Mouse (Mus musculus) thymus, adult 2 months (tissue): ENCODE data around the gene Fam207a. TPM values are rescaled to one million over a fixed set of nuclear protein-coding genes. Genes with fewer than 3 reads are reported as not detected.

Source experiments
- DNase-seq: peaks from one replicate; pipeline ENCODE4 v3.0.0; 2021
- H3K27ac ChIP-seq: fragments of 200-500 bp; 2 replicates; pipeline ENCODE4 v1.5.1; 2012; ENCODE audit warnings: low read length, control low read depth; ENCODE audit not compliant: control insufficient read depth, insufficient read depth
- H3K27me3 ChIP-seq: fragments of 200-500 bp; 2 replicates; pipeline ENCODE4 v1.6.1; 2012; ENCODE audit warnings: mild to moderate bottlenecking, low read length, moderate library complexity, mixed read lengths; ENCODE audit not compliant: control insufficient read depth, insufficient read depth
- H3K36me3 ChIP-seq: fragments of 200-500 bp; 2 replicates; pipeline ENCODE4 v1.6.1; 2012; ENCODE audit warnings: mild to moderate bottlenecking, low read length, moderate library complexity; ENCODE audit not compliant: control insufficient read depth, insufficient read depth
- H3K4me1 ChIP-seq: fragments of 200-500 bp; replicated peaks from 2 replicates; pipeline ENCODE4 v1.6.1; 2012; ENCODE audit warnings: low read length; ENCODE audit not compliant: control insufficient read depth, insufficient read depth
- H3K4me3 ChIP-seq: fragments of 200-500 bp; 2 replicates; pipeline ENCODE4 v1.5.1; 2012; ENCODE audit warnings: mild to moderate bottlenecking, low read length, control low read depth, moderate library complexity; ENCODE audit not compliant: control insufficient read depth, insufficient read depth
- CTCF ChIP-seq: fragments of 200-500 bp; IDR thresholded peaks from 2 replicates; pipeline ENCODE4 v1.5.1; 2012; ENCODE audit warnings: mild to moderate bottlenecking, control low read depth, low read length, moderate library complexity, borderline replicate concordance; ENCODE audit not compliant: control insufficient read depth, poor library complexity, insufficient read depth; ENCODE audit errors: extremely low read depth
- POLR2A ChIP-seq: fragments of 200-500 bp; IDR thresholded peaks from 2 replicates; pipeline ENCODE4 v1.6.1; 2012; ENCODE audit warnings: mild to moderate bottlenecking, low read length, control low read depth, moderate library complexity; ENCODE audit not compliant: control insufficient read depth, poor library complexity, insufficient read depth; ENCODE audit errors: extremely low read depth
- WGBS: fragments of 180-500 bp; shearing (Covaris S2); methylation state at CpG from one replicate; pipeline ENCODE4 v1.1.7; 2018; 5-methylcytosine and 5-hydroxymethylcytosine counted together
- polyA plus RNA-seq: library from polyadenylated mRNA; depleted of rRNA; stranded (reverse); fragments of >200 nt; gene quantifications from 2 replicates; pipeline ENCODE4 v1.2.3, GENCODE M21; 2012

The Fam207a gene
- polyA plus RNA-seq, 1 experiment: 52.4 TPM

DNA sequence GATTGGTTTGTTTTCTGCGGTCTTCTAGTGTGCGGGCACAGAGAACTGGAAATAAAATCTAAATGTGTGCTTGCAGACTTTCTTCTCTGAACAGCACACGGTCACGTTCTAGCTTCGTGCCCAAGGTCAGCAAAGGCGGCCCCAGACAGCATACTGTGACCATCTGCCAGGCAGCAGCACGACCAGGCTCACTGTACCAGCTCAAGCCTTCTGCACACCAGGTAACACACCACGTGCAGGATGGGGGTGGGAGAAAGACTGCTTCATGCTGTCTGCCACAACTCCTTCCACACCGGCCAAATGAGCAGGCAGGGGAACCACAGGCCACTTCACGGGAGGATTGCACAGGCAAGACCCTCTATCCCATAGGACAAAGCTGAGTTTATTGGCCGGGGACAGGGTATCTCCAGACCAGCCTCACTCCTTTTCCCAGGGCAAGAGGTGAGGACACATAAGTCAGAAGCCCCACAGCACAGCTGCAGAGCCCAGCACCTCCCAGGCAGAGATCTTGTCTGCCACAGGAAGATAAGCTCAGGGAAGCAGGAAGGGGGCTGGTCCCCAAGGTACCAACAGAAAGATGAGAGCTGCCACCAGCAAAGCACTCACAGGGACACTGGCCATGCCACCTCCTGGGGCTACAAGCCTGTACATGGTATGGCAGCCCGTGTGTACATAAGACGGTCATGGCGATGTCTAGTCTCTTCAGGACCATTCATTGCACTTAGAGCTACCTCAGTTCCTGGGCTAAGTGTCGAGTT, 5.2 kb downstream of the Fam207a start:
- H3K27me3 ChIP-seq: no peaks in the 10 kb centered on the region
- H3K4me1 ChIP-seq: peaks cover 12% of the 10 kb centered on the region
- no peak overlapping the region for H3K27ac ChIP-seq
- DNase-seq: no peak
- TF ChIP-seq CTCF (no peak), POLR2A (no peak)
- no peak overlapping the region for H3K4me3 ChIP-seq
- H3K36me3 ChIP-seq: peaks cover 10% of the 10 kb centered on the region
- 90% methylated on average over 15 of the region's 15 CpGs for WGBS

DNA sequence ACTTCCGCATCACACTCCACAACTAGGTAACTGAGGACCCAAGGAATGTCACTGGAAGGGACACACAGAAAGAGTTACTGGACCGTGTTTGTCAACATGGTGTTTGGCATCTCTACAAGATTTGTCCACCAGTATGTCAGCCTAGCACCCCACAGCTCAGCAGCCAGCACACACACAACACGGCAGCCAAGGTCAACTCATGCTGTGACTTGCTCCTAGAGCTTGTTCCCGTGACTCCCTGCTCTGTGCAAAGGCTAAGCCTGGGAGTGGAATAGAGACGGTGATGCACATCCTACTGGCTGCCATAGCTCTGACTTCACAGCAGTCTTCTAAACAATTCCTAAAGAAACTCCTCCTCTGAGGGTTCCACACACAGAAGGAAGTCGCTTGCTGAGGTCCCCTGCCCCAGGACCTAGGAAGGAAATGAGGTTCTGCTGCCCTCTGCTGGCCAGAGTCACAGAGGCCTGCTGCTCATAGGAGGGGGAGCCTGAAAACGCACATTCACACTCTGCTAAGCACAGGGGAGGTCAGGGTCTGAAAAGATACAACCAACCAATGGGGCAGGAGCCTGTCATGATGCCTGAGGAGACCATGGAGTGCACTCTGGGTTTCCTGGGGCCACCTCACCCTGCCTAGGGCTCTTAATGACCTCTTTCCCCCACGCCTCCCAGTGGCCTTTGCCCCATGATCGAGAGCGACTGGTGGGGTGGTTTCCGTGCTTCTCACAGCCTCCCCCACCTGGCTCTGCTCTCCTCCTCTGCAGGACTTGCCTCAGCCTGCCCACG, 6.0 kb downstream of the Fam207a start:
- no peak for TF ChIP-seq POLR2A
- peak; percentile 91 for TF ChIP-seq CTCF
- Histone ChIP-seq H3K27ac (no peak overlapping the region), H3K27me3 (no peaks in the 10 kb centered on the region), H3K4me3 (no peak overlapping the region), H3K4me1 (peaks cover 6% of the 10 kb centered on the region; the same call in 1 of the 2 replicates), H3K36me3 (peaks cover 10% of the 10 kb centered on the region)
- 77% methylated on average over 12 of the region's 12 CpGs for WGBS
- DNase-seq: peak; percentile 85

DNA sequence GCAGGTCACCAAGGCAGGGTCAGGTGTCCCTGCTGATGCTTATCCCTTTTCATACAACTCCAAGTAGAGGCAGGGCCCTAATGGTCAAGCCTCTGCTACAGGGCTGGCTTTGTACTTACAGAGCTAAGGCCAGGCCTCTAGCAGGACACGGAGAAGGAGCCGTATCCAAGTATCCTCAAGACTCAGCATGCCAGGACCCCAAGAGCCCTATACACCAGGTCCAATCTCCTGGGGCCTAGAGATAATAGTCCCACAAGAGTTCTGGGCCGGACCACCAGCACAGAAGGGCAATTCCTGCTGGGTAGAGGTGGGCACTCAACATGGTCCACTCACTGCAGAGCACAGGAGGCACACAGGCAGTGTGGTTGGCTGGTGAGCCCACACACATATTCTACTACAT, 6.8 kb downstream of the Fam207a start:
- no peak for TF ChIP-seq CTCF
- no peak for TF ChIP-seq POLR2A
- no peak for DNase-seq
- Histone ChIP-seq H3K27ac (no peak overlapping the region), H3K4me3 (no peak overlapping the region), H3K4me1 (no peaks in the 10 kb centered on the region), H3K36me3 (peaks cover 12% of the 10 kb centered on the region), H3K27me3 (no peaks in the 10 kb centered on the region)
- 95% methylated on average over 3 of the region's 3 CpGs for WGBS

DNA sequence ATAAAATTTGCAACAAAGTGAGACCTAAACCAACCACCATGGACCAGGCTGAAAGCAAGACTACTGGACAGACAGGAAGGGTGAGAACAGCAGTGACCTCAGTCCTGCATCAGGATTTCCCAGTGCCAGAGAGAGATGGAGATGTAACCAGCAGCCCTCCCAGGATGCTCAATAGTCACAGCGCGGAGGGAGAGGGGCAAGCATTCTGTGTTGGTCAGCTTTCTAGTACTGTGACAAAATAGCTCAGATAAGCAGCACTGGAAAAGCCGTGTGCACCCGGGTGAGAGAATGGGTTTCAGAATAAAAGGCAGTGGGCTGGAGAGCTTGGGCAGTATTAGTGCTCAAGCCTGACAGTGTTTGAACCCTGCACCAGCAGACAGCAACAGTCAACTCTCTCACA, 7.8 kb downstream of the Fam207a start:
- H3K27me3 ChIP-seq: no peaks in the 10 kb centered on the region
- no peak overlapping the region for H3K27ac ChIP-seq
- H3K36me3 ChIP-seq: peaks cover 17% of the 10 kb centered on the region
- WGBS: 96% methylated on average over 4 of the region's 4 CpGs
- H3K4me1 ChIP-seq: no peaks in the 10 kb centered on the region
- DNase-seq: no peak
- TF ChIP-seq POLR2A: no peak
- TF ChIP-seq CTCF: no peak
- no peak overlapping the region for H3K4me3 ChIP-seq

DNA sequence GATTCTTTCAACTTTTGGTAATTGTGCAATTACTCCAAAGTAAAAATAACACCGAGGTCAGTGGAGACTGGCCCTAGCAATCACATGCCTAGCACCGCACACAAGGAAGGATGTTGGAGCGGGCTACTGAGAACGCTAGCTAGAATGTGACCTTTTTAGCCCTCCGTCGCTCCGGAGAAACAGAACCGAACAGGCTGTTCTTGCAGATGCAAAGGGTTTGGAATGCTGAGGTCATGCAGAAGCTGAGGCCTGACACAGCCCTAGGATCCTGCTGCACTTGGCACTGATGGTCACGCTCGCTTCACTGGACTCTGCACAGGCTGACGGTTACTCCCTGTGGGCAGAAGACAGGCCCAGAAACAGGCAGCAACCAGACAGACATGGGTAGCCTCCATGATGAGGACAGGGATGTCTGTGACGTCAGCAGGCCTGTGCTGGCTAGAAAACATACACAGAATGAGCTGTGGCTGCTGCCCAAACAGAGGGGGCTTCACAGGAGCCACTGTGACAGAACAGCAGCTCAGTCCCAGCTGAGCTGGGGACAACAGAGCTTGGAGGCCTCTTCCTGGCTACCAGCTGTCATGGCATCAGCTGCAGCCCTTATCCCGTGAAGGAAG, 8.5 kb downstream of the Fam207a start:
- Histone ChIP-seq H3K36me3 (peaks cover 17% of the 10 kb centered on the region), H3K4me1 (no peaks in the 10 kb centered on the region), H3K4me3 (no peak overlapping the region), H3K27ac (no peak overlapping the region), H3K27me3 (no peaks in the 10 kb centered on the region)
- 93% methylated on average over 13 of the region's 13 CpGs for WGBS
- TF ChIP-seq CTCF (no peak), POLR2A (no peak)
- DNase-seq: no peak

DNA sequence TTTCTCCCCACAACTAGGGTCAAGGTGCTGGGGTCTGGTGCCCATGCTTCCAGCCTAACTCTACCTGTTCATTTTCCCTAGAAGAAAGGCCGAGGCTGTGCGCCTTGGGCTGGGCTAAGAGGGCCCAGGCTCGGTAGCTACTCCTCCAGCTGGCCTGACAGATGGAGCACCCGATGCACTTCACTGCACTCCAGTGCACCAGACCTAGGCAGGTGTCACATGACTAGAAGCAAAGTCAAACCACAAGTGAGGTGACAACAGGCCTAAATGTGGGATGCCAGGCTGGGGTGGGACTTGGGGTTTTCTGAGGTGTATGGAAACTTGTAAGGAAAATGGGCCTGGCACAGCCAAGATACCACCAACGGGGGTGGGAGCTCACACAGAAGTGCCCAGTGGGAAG, 9.1 kb downstream of the Fam207a start:
- Histone ChIP-seq H3K4me1 (no peaks in the 10 kb centered on the region), H3K4me3 (no peak overlapping the region), H3K27me3 (no peaks in the 10 kb centered on the region), H3K36me3 (peaks cover 21% of the 10 kb centered on the region), H3K27ac (no peak overlapping the region)
- WGBS: 41% methylated on average over 5 of the region's 5 CpGs
- DNase-seq: no peak
- TF ChIP-seq CTCF (no peak), POLR2A (no peak)
